Mouse (Mus musculus) ES-E14 (cell line): Measurements from ENCODE around the gene Fzd10. TPM values are rescaled to one million over a fixed set of nuclear protein-coding genes. Genes with fewer than 3 reads are reported as not detected.

Experiments
- DNase-seq: peaks from one replicate; pipeline ENCODE4 v3.0.0-alpha.2; 2013; ENCODE audit warnings: low read depth, low spot score
- H3K27ac ChIP-seq: 2 replicates; pipeline ENCODE4 v1.5.1; 2012; ENCODE audit warnings: low read depth, mild to moderate bottlenecking, low read length, moderate library complexity, mixed read lengths; ENCODE audit not compliant: poor library complexity, insufficient read depth, severe bottlenecking
- H3K36me3 ChIP-seq: 2 replicates; pipeline ENCODE4 v1.6.1; 2012; ENCODE audit warnings: mild to moderate bottlenecking, low read length, moderate library complexity, mixed read lengths; ENCODE audit not compliant: control insufficient read depth, poor library complexity, insufficient read depth, severe bottlenecking
- H3K4me1 ChIP-seq, 2 experiments: fragments of 150-350 bp in 1 of 2; sonication (generic) in 1 of 2; 2 replicates each; pipeline ENCODE4 v1.6.1; 2012; ENCODE audit warnings: low read length in 2 of 2, mild to moderate bottlenecking in 1 of 2, mixed read lengths in 1 of 2; ENCODE audit not compliant: control insufficient read depth in 2 of 2, insufficient read depth in 2 of 2, poor library complexity in 1 of 2
- H3K4me3 ChIP-seq, 2 experiments: fragments of 150-350 bp in 1 of 2; sonication (generic) in 1 of 2; 2 replicates each; pipeline ENCODE4 v1.5.1; 2012; ENCODE audit warnings: low read length in 2 of 2, low read depth in 1 of 2, mild to moderate bottlenecking in 1 of 2, mixed read lengths in 1 of 2; ENCODE audit not compliant: insufficient read depth in 1 of 2, poor library complexity in 1 of 2, severe bottlenecking in 1 of 2
- H3K9ac ChIP-seq: 2 replicates; pipeline ENCODE4 v1.6.1; 2012; ENCODE audit warnings: low read depth, mild to moderate bottlenecking, low read length, mixed read lengths; ENCODE audit not compliant: poor library complexity, insufficient read depth, severe bottlenecking
- H3K9me3 ChIP-seq: fragments of 150-350 bp; sonication (generic); 2 replicates; pipeline ENCODE4 v1.6.1; 2012; ENCODE audit warnings: low read depth, mild to moderate bottlenecking, low read length; ENCODE audit not compliant: control insufficient read depth, insufficient read depth
- CHD2 ChIP-seq: IDR thresholded peaks from 2 replicates; pipeline ENCODE4 v1.6.1; 2014; ENCODE audit warnings: mild to moderate bottlenecking, low read depth, low read length, inconsistent platforms
- HCFC1 ChIP-seq: IDR thresholded peaks from 2 replicates; pipeline ENCODE4 v1.6.1; 2012; ENCODE audit warnings: low read length, inconsistent platforms, borderline replicate concordance; ENCODE audit not compliant: insufficient read depth
- MAFK ChIP-seq: IDR thresholded peaks from 2 replicates; pipeline ENCODE4 v1.6.1; 2014; ENCODE audit warnings: mild to moderate bottlenecking, low read depth, low read length, inconsistent platforms; ENCODE audit not compliant: insufficient read depth
- ZC3H11A ChIP-seq: IDR thresholded peaks from 2 replicates; pipeline ENCODE4 v1.6.1; 2012; ENCODE audit warnings: low read depth, mild to moderate bottlenecking, inconsistent platforms, low read length, borderline replicate concordance
- ZNF384 ChIP-seq: IDR thresholded peaks from 2 replicates; pipeline ENCODE4 v1.6.1; 2012; ENCODE audit warnings: low read depth, low read length, inconsistent platforms
- in situ Hi-C, 2 experiments: fragments of 600-800 bp; cut with MboI; formaldehyde crosslinking; loops; one replicate each; pipeline ENCODE4 v1.15.1; 2025; ENCODE audit warnings: low sequenced_read_pairs in 2 of 2, inconsistent platforms in 1 of 2; ENCODE audit not compliant: unreplicated experiment in 2 of 2
- total RNA-seq: library from RNA; depleted of rRNA; stranded (reverse); fragments of 300-350 nt; gene quantifications from 2 replicates; pipeline ENCODE4 v1.2.3, GENCODE M21; 2012

Gene Fzd10
- total RNA-seq, 1 experiment = 30.6 TPM

GRCm38 (mm10) chr5:128620408-128620807, 19.8 kb downstream of the Fzd10 start:
- no peak for DNase-seq
- H3K4me1 ChIP-seq = peaks cover 0 to 2% of the 10 kb centered on the region in 2 experiments; a peak in 1 of 4 replicates
- in situ Hi-C loops = no loop called here
- no peaks in the 10 kb centered on the region for H3K36me3 ChIP-seq
- H3K9me3 ChIP-seq = no peaks in the 10 kb centered on the region
- TF ChIP-seq CHD2 (no peak), ZNF384 (no peak), ZC3H11A (no peak), MAFK (no peak), HCFC1 (no peak)
- H3K27ac ChIP-seq = no peak overlapping the region
- H3K4me3 ChIP-seq = no peak overlapping the region
- no peak overlapping the region for H3K9ac ChIP-seq

DNA sequence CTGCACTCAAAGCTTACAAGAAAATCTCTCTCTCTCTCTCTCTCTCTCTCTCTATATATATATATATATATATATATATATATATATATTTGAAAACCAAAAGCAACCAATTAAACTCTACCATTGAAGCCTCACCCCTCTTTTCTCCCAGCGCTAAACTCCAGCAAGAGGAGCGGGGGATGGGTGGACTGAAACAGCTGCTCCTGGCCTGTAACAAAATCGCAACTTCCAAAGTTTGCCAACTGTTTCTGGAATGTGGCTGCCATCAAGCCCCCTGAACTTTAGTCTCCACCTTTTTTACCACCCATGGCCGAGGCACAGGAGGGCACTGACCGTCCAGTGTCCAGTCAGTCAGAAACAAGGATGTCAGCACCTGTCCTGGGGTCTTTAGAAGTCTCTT, 27.1 kb downstream of the Fzd10 start:
- Histone ChIP-seq H3K27ac (no peak overlapping the region), H3K36me3 (no peaks in the 10 kb centered on the region), H3K4me3 (no peak overlapping the region), H3K9ac (no peak overlapping the region), H3K4me1 (no peaks in the 10 kb centered on the region), H3K9me3 (no peaks in the 10 kb centered on the region)
- TF ChIP-seq HCFC1 = no peak
- no peak for TF ChIP-seq CHD2
- no peak for TF ChIP-seq ZC3H11A
- no peak for TF ChIP-seq MAFK
- no peak for TF ChIP-seq ZNF384
- no peak for DNase-seq
- in situ Hi-C loops = no loop called here

DNA sequence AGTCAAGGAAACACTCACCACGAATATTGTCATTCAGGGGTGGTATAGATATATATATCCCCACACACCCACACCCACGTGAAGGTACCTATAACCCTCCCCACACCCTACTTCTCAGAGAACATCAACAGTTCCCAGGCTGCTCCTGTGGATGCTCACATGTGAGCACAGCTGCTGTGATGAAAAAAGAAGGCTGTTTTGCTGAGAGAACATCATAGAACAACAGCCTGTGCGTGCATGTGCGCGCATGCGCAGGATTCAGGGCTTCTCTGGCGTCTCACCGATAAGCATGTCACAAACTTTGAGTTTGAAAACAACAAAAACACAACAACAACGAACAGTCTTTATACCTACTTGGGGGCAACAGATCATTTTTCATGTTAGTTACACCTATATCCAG, 36.0 kb downstream of the Fzd10 start:
- no peaks in the 10 kb centered on the region for H3K4me1 ChIP-seq
- in situ Hi-C loops = no loop called here
- H3K27ac ChIP-seq = no peak overlapping the region
- H3K9me3 ChIP-seq = no peaks in the 10 kb centered on the region
- H3K9ac ChIP-seq = no peak overlapping the region
- DNase-seq = no peak
- no peaks in the 10 kb centered on the region for H3K36me3 ChIP-seq
- TF ChIP-seq HCFC1 (no peak), ZC3H11A (no peak), CHD2 (no peak), MAFK (no peak), ZNF384 (no peak)
- H3K4me3 ChIP-seq = no peak overlapping the region

- Histone ChIP-seq H3K4me3 (no peak overlapping the region), H3K4me1 (no peaks in the 10 kb centered on the region), H3K9ac (no peak overlapping the region), H3K9me3 (no peaks in the 10 kb centered on the region), H3K27ac (no peak overlapping the region), H3K36me3 (no peaks in the 10 kb centered on the region)
- in situ Hi-C loops = no loop called here
- peak; percentile 46 for DNase-seq
- no peak for TF ChIP-seq ZNF384
- no peak for TF ChIP-seq MAFK
Measured at GRCm38 (mm10) chr5:128637071-128638015, 36.7 kb downstream of the Fzd10 start.

DNA sequence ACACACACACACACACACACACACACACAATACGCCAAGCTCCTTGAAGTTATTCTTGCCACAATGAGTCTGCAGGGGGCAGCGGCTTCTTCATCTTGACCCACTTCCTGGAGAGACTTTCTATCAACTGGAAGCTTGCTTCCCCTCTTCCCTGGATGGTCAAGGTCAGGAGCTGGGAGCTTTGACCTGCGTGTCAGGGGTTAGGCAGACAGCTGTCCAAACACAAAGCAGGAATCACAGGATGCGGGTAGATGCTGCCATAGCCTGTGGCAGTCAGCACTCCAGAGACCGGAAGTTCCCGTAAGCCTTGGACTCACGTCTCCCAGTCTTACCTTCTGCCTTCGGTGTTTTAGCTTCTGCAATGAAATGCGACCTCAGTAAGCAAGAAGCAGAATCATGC, 38.1 kb downstream of the Fzd10 start:
- DNase-seq = no peak
- no peaks in the 10 kb centered on the region for H3K9me3 ChIP-seq
- no peaks in the 10 kb centered on the region for H3K4me1 ChIP-seq
- no peak overlapping the region for H3K4me3 ChIP-seq
- TF ChIP-seq ZC3H11A = no peak
- TF ChIP-seq CHD2 = no peak
- no peak for TF ChIP-seq MAFK
- in situ Hi-C loops = no loop called here
- H3K36me3 ChIP-seq = no peaks in the 10 kb centered on the region
- H3K27ac ChIP-seq = no peak overlapping the region
- no peak overlapping the region for H3K9ac ChIP-seq
